Mouse (Mus musculus): Measurements from ENCODE around the gene Car9. TPM values are rescaled to one million over a fixed set of nuclear protein-coding genes. Genes with fewer than 3 reads are reported as not detected.

The Car9 gene
- polyA plus RNA-seq, 1 experiment, result 2.9 TPM

GRCm38 (mm10) chr4:43497946-43498345 is 8.8 kb upstream of the Car9 start:
- no peaks in the 10 kb centered on the region for H3K27me3 ChIP-seq (ENCODE audit: control insufficient read depth, insufficient read depth, low read length)
- TF ChIP-seq CTCF (IDR thresholded peaks at IDR 0.05; ENCODE audit: borderline replicate concordance, control insufficient read depth, extremely low read depth, insufficient read depth, low read length, poor library complexity), result no peak
- no peak overlapping the region for H3K4me3 ChIP-seq (ENCODE audit: control insufficient read depth, insufficient read depth, low read length)
- 79% methylated on average over 4 of the region's 4 CpGs for WGBS
- DNase-seq, result no peak
- H3K4me1 ChIP-seq (replicated peaks; ENCODE audit: control insufficient read depth, insufficient read depth, low read length), result peaks cover 34% of the 10 kb centered on the region
- no peak overlapping the region for H3K27ac ChIP-seq (ENCODE audit: control insufficient read depth, insufficient read depth, low read length)
- no peaks in the 10 kb centered on the region for H3K36me3 ChIP-seq (ENCODE audit: control insufficient read depth, insufficient read depth, low read length)

GRCm38 (mm10) chr4:43498983-43499382 is 7.8 kb upstream of the Car9 start:
- Histone ChIP-seq H3K36me3 (ENCODE audit: control insufficient read depth, insufficient read depth, low read length) (no peaks in the 10 kb centered on the region), H3K4me1 (replicated peaks; ENCODE audit: control insufficient read depth, insufficient read depth, low read length) (peaks cover 32% of the 10 kb centered on the region), H3K27me3 (ENCODE audit: control insufficient read depth, insufficient read depth, low read length) (no peaks in the 10 kb centered on the region), H3K27ac (ENCODE audit: control insufficient read depth, insufficient read depth, low read length) (no peak overlapping the region), H3K4me3 (ENCODE audit: control insufficient read depth, insufficient read depth, low read length) (peak overlapping the region; percentile 76)
- peak; percentile 74 for DNase-seq
- 5% methylated on average over 8 of the region's 8 CpGs for WGBS
- no peak for TF ChIP-seq POLR2A (IDR thresholded peaks at IDR 0.05; ENCODE audit: control insufficient read depth, extremely low read depth, insufficient read depth, low read length, poor library complexity)
- no peak for TF ChIP-seq CTCF (IDR thresholded peaks at IDR 0.05; ENCODE audit: borderline replicate concordance, control insufficient read depth, extremely low read depth, insufficient read depth, low read length, poor library complexity)

- H3K27me3 ChIP-seq (ENCODE audit: control insufficient read depth, insufficient read depth, low read length), result no peaks in the 10 kb centered on the region
- TF ChIP-seq POLR2A (IDR thresholded peaks at IDR 0.05; ENCODE audit: control insufficient read depth, extremely low read depth, insufficient read depth, low read length, poor library complexity) (0 out of 2 replicates have a peak, but pooled peaks have one; percentile 18), CTCF (IDR thresholded peaks at IDR 0.05; ENCODE audit: borderline replicate concordance, control insufficient read depth, extremely low read depth, insufficient read depth, low read length, poor library complexity) (no peak)
- WGBS, result 8% methylated on average over 50 of the region's 50 CpGs
- DNase-seq, result peak; percentile 80
- H3K27ac ChIP-seq (ENCODE audit: control insufficient read depth, insufficient read depth, low read length), result no peak within 1 kb of the TSS
- peak within 1 kb of the TSS; percentile 76 for H3K4me3 ChIP-seq (ENCODE audit: control insufficient read depth, insufficient read depth, low read length)
- H3K36me3 ChIP-seq (ENCODE audit: control insufficient read depth, insufficient read depth, low read length), result no peaks in the 10 kb centered on the region
- H3K4me1 ChIP-seq (replicated peaks; ENCODE audit: control insufficient read depth, insufficient read depth, low read length), result peaks cover 33% of the 10 kb centered on the region
Measured at GRCm38 (mm10) chr4:43499407-43500333, 7.1 kb upstream of the Car9 start, which contains the start of gene Arhgef39. TSS of gene Arhgef39 (minus strand) at chr4:43499695.

GRCm38 (mm10) chr4:43503041-43503440 is 3.7 kb upstream of the Car9 start:
- Histone ChIP-seq H3K27me3 (ENCODE audit: control insufficient read depth, insufficient read depth, low read length) (no peaks in the 10 kb centered on the region), H3K4me3 (ENCODE audit: control insufficient read depth, insufficient read depth, low read length) (no peak overlapping the region), H3K36me3 (ENCODE audit: control insufficient read depth, insufficient read depth, low read length) (no peaks in the 10 kb centered on the region), H3K4me1 (replicated peaks; ENCODE audit: control insufficient read depth, insufficient read depth, low read length) (peaks cover 24% of the 10 kb centered on the region), H3K27ac (ENCODE audit: control insufficient read depth, insufficient read depth, low read length) (no peak overlapping the region)
- 91% methylated on average over 2 of the region's 2 CpGs for WGBS
- DNase-seq, result no peak
- no peak for TF ChIP-seq POLR2A (IDR thresholded peaks at IDR 0.05; ENCODE audit: control insufficient read depth, extremely low read depth, insufficient read depth, low read length, poor library complexity)

GRCm38 (mm10) chr4:43503506-43503905 is 3.3 kb upstream of the Car9 start:
- no peak for DNase-seq
- no peak overlapping the region for H3K27ac ChIP-seq (ENCODE audit: control insufficient read depth, insufficient read depth, low read length)
- 92% methylated on average over 6 of the region's 6 CpGs for WGBS
- H3K4me1 ChIP-seq (replicated peaks; ENCODE audit: control insufficient read depth, insufficient read depth, low read length), result peaks cover 22% of the 10 kb centered on the region
- no peak for TF ChIP-seq POLR2A (IDR thresholded peaks at IDR 0.05; ENCODE audit: control insufficient read depth, extremely low read depth, insufficient read depth, low read length, poor library complexity)
- no peak for TF ChIP-seq CTCF (IDR thresholded peaks at IDR 0.05; ENCODE audit: borderline replicate concordance, control insufficient read depth, extremely low read depth, insufficient read depth, low read length, poor library complexity)
- H3K36me3 ChIP-seq (ENCODE audit: control insufficient read depth, insufficient read depth, low read length), result no peaks in the 10 kb centered on the region
- H3K4me3 ChIP-seq (ENCODE audit: control insufficient read depth, insufficient read depth, low read length), result no peak overlapping the region
- H3K27me3 ChIP-seq (ENCODE audit: control insufficient read depth, insufficient read depth, low read length), result no peaks in the 10 kb centered on the region

- Histone ChIP-seq H3K27me3 (ENCODE audit: control insufficient read depth, insufficient read depth, low read length) (no peaks in the 10 kb centered on the region), H3K36me3 (ENCODE audit: control insufficient read depth, insufficient read depth, low read length) (no peaks in the 10 kb centered on the region), H3K4me3 (ENCODE audit: control insufficient read depth, insufficient read depth, low read length) (no peak overlapping the region), H3K4me1 (replicated peaks; ENCODE audit: control insufficient read depth, insufficient read depth, low read length) (peaks cover 21% of the 10 kb centered on the region), H3K27ac (ENCODE audit: control insufficient read depth, insufficient read depth, low read length) (no peak overlapping the region)
- TF ChIP-seq CTCF (IDR thresholded peaks at IDR 0.05; ENCODE audit: borderline replicate concordance, control insufficient read depth, extremely low read depth, insufficient read depth, low read length, poor library complexity) (no peak), POLR2A (IDR thresholded peaks at IDR 0.05; ENCODE audit: control insufficient read depth, extremely low read depth, insufficient read depth, low read length, poor library complexity) (no peak)
- WGBS, result 10% methylated on average over 4 of the region's 4 CpGs
- DNase-seq, result no peak
Measured at GRCm38 (mm10) chr4:43504269-43504668, 2.5 kb upstream of the Car9 start.

Data from thymus, adult 2 months (tissue).